In the genomic region with DNA sequence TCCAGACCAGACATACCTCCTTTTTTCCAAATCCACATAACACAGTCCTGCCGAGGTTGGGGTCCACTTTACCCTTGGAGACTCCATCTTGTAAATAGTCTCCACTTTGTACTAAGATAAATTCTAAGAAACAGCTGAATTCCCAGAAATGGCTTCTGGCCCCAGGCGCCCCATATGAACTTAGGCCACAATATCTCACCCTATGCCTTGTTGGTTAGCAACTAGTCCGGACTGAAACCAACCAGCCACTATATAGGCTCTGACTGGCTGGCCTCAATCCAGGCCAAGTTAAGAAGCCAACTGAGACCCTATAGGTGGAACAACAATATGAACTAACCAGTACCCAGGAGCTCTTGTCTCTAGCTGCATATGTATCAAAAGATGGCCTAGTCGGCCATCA, we compare ENCODE assay signal across 10 mouse cellular contexts. TPM values are rescaled to one million over a fixed set of nuclear protein-coding genes. Genes with fewer than 3 reads are reported as not detected.
DNase-seq lines count a peak whose midpoint lies in the region; ATAC-seq and TF ChIP-seq lines count a peak whose summit lies in the region.
"Had no signal": no experiment of that assay in that cellular context is flagged by ENCODE, and none has a peak within 500 bp of the region (broad histone marks: within the 10 kb centered on the region; RNA-seq: fewer than 3 reads in every experiment).

No protein-coding gene starts in this region.

- no peaks in the 10 kb centered on the region for H3K27me3 ChIP-seq in lung, embryonic 16.5 days (ENCODE audit: control insufficient read depth, insufficient read depth, low read depth, low read length)
- H3K27me3 ChIP-seq in embryonic facial prominence, embryonic 15.5 days, result no peaks in the 10 kb centered on the region
- no peaks in the 10 kb centered on the region for H3K27me3 ChIP-seq in myocyte (ENCODE audit: control insufficient read depth, insufficient read depth, insufficient read length)
- H3K27me3 ChIP-seq: forebrain, embryonic 15.5 days had no signal

- ATAC-seq in lung, embryonic 16.5 days (ENCODE audit: low read depth), result no peak
- no peak for ATAC-seq in embryonic facial prominence, embryonic 15.5 days (ENCODE audit: insufficient number of reproducible peaks, low FRiP score, low TSS enrichment, low read depth)

- WGBS in lung, embryonic 16.5 days, result 78% methylated on average over 3 of the region's 4 CpGs
- WGBS in embryonic facial prominence, embryonic 15.5 days, result 75% methylated on average over 4 of the region's 4 CpGs

- no peaks in the 10 kb centered on the region for H3K9me3 ChIP-seq in lung, embryonic 16.5 days (ENCODE audit: control insufficient read depth, low read length)
- H3K9me3 ChIP-seq in embryonic facial prominence, embryonic 15.5 days (replicated peaks), result no peaks in the 10 kb centered on the region
- H3K9me3 ChIP-seq: forebrain, embryonic 15.5 days had no signal

- H3K4me2 ChIP-seq in lung, embryonic 16.5 days (ENCODE audit: low read depth, low read length), result peak overlapping the region; percentile 68
- peak overlapping the region; percentile 58; the same call in 1 of the 2 replicates for H3K4me2 ChIP-seq in embryonic facial prominence, embryonic 15.5 days (replicated peaks)
- peak overlapping the region; percentile 94 for H3K4me2 ChIP-seq in myocyte (ENCODE audit: low read depth)

- TF ChIP-seq POLR2A in myocyte (IDR thresholded peaks at IDR 0.05; ENCODE audit: insufficient read length, low read depth), result no peak

- peak; percentile 91 for DNase-seq in heart, adult 11 months
- DNase-seq in heart, postnatal 4 days, result no peak
- no peak for DNase-seq in lung, postnatal 14 days
- DNase-seq in adrenal gland, adult 8-10 months, result no peak
- DNase-seq in ovary, postnatal 36 days (ENCODE audit: low spot score), result no peak

- no peak overlapping the region for H3K9ac ChIP-seq in lung, embryonic 16.5 days (ENCODE audit: low read length)
- H3K9ac ChIP-seq in embryonic facial prominence, embryonic 15.5 days, result no peak overlapping the region

- H3K79me2 ChIP-seq in myocyte (ENCODE audit: control insufficient read depth, insufficient read depth), result peaks cover 21% of the 10 kb centered on the region

- H3K36me3 ChIP-seq in lung, embryonic 16.5 days (ENCODE audit: control insufficient read depth, insufficient read depth, low read length), result peaks cover 14% of the 10 kb centered on the region
- H3K36me3 ChIP-seq in embryonic facial prominence, embryonic 15.5 days, result peaks cover 17% of the 10 kb centered on the region
- peaks cover 7% of the 10 kb centered on the region for H3K36me3 ChIP-seq in myocyte (ENCODE audit: control insufficient read depth, insufficient read depth)
- H3K36me3 ChIP-seq: forebrain, embryonic 15.5 days had no signal

- no peak overlapping the region for H3ac ChIP-seq in myocyte (ENCODE audit: control insufficient read depth, insufficient read length)

- peaks cover 12% of the 10 kb centered on the region for H3K4me1 ChIP-seq in lung, embryonic 16.5 days (replicated peaks; ENCODE audit: control insufficient read depth, insufficient read depth, low read length)
- H3K4me1 ChIP-seq in embryonic facial prominence, embryonic 15.5 days, result peaks cover 14% of the 10 kb centered on the region

- no peak overlapping the region for H3K27ac ChIP-seq in lung, embryonic 16.5 days (ENCODE audit: low read length)
- no peak overlapping the region for H3K27ac ChIP-seq in embryonic facial prominence, embryonic 15.5 days (replicated peaks)

- H3K4me3 ChIP-seq in lung, embryonic 16.5 days (ENCODE audit: low read length), result 0 out of 2 replicates have a peak overlapping the region, but pooled peaks have one; percentile 83
- H3K4me3 ChIP-seq in embryonic facial prominence, embryonic 15.5 days (replicated peaks), result no peak overlapping the region
- peak overlapping the region; percentile 70 for H3K4me3 ChIP-seq in myocyte

TF ChIP-seq in myocyte, 11 proteins besides CTCF, POLR2A, EP300 and RAD21:
- no peak for TF ChIP-seq USF1 (IDR thresholded peaks at IDR 0.05; ENCODE audit: low read depth)
- no peak for TF ChIP-seq MYOG (IDR thresholded peaks at IDR 0.05; ENCODE audit: control insufficient read depth in 1 of 3, insufficient read depth in 1 of 3, insufficient read length in 2 of 3, low read depth in 2 of 3)
- no peak for TF ChIP-seq MAX (IDR thresholded peaks at IDR 0.05; ENCODE audit: low read depth)

RNA-seq across cellular contexts. Expression of a gene that starts 1.1 kb away (rescaled TPM):
- total RNA-seq in heart, postnatal 4 days (2021), result 10 to 100 TPM; 68.8 to 70.0 TPM
- polyA plus RNA-seq in lung, embryonic 16.5 days (2015; fragmentation: Nextera tagmentation; extraction: Ambion mirVana), result 88.8 and 89.0 TPM in 2 replicates
- polyA plus RNA-seq in embryonic facial prominence, embryonic 15.5 days (2015; fragmentation: Nextera tagmentation; extraction: Ambion mirVana), result 82.9 and 90.6 TPM in 2 replicates
- polyA plus RNA-seq in myocyte (2012; fragmentation: generic; extraction: Trizol), result 70.1 TPM
- 10 to 100 TPM; 56.2 to 74.9 (median 67.5) TPM for total RNA-seq in adrenal gland, adult 8-10 months (2022)

RNA-seq across cellular contexts. Expression of a gene that starts 3.6 kb away (rescaled TPM):
- total RNA-seq in heart, postnatal 4 days (2021), result 10 to 100 TPM; 39.7 to 42.5 TPM
- polyA plus RNA-seq in lung, embryonic 16.5 days (2015; fragmentation: Nextera tagmentation; extraction: Ambion mirVana), result 161 and 164 TPM in 2 replicates
- 168 and 176 TPM in 2 replicates for polyA plus RNA-seq in embryonic facial prominence, embryonic 15.5 days (2015; fragmentation: Nextera tagmentation; extraction: Ambion mirVana)
- 31.2 TPM for polyA plus RNA-seq in myocyte (2012; fragmentation: generic; extraction: Trizol)
- total RNA-seq in adrenal gland, adult 8-10 months (2022), result 10 to 100 TPM; 30.3 to 43.2 (median 34.0) TPM

RNA-seq across cellular contexts. Expression of a gene that starts 44.4 kb away (rescaled TPM):
- total RNA-seq in heart, postnatal 4 days (2021), result 10 to 100 TPM; 34.4 to 35.8 TPM
- 32.4 and 34.0 TPM in 2 replicates for polyA plus RNA-seq in lung, embryonic 16.5 days (2015; fragmentation: Nextera tagmentation; extraction: Ambion mirVana)
- polyA plus RNA-seq in embryonic facial prominence, embryonic 15.5 days (2015; fragmentation: Nextera tagmentation; extraction: Ambion mirVana), result 36.0 and 36.9 TPM in 2 replicates
- 11.5 TPM for polyA plus RNA-seq in myocyte (2012; fragmentation: generic; extraction: Trizol)
- 10 to 100 TPM; 32.0 to 42.2 (median 41.0) TPM for total RNA-seq in adrenal gland, adult 8-10 months (2022)

RNA-seq across cellular contexts. Expression of a gene that starts 44.4 kb away (rescaled TPM):
- 10 to 100 TPM; 33.6 to 35.7 TPM for total RNA-seq in heart, postnatal 4 days (2021)
- polyA plus RNA-seq in lung, embryonic 16.5 days (2015; fragmentation: Nextera tagmentation; extraction: Ambion mirVana), result 46.8 and 47.9 TPM in 2 replicates
- 47.3 and 54.4 TPM in 2 replicates for polyA plus RNA-seq in embryonic facial prominence, embryonic 15.5 days (2015; fragmentation: Nextera tagmentation; extraction: Ambion mirVana)
- polyA plus RNA-seq in myocyte (2012; fragmentation: generic; extraction: Trizol), result 27.0 TPM
- 10 to 100 TPM; 42.8 to 47.6 (median 43.8) TPM for total RNA-seq in adrenal gland, adult 8-10 months (2022)

RNA-seq across cellular contexts. Expression of a gene that starts 59.7 kb away (rescaled TPM):
- total RNA-seq in heart, postnatal 4 days (2021), result under 1 TPM; 0.29 to 0.54 TPM
- 2.2 and 5.6 TPM in 2 replicates for polyA plus RNA-seq in lung, embryonic 16.5 days (2015; fragmentation: Nextera tagmentation; extraction: Ambion mirVana)
- polyA plus RNA-seq in embryonic facial prominence, embryonic 15.5 days (2015; fragmentation: Nextera tagmentation; extraction: Ambion mirVana), result 4.2 and 7.3 TPM in 2 replicates
- polyA plus RNA-seq in myocyte (2012; fragmentation: generic; extraction: Trizol), result not detected
- total RNA-seq in adrenal gland, adult 8-10 months (2022), result 1 to 10 TPM; 1.2 to 7.0 (median 1.8) TPM
- polyA plus RNA-seq: small intestine, adult 2 months had no signal
